Mouse (Mus musculus): ENCODE data around the gene Dchs1.
"Not testable (repeated sequence)": the region's sequence is repeated elsewhere in the genome, so short reads cannot be mapped to it uniquely, and the experiment has no call there.

The Dchs1 gene

GRCm38 (mm10) chr7:105778553-105779265 is 8.7 kb downstream of the Dchs1 start:
- DNase-seq: no peak

- DNase-seq: no peak
Measured at GRCm38 (mm10) chr7:105777797-105778552, 9.5 kb downstream of the Dchs1 start.

GRCm38 (mm10) chr7:105777316-105777715 is 10.1 kb downstream of the Dchs1 start:
- DNase-seq: no peak

- DNase-seq: no peak
Measured at GRCm38 (mm10) chr7:105776026-105776425, 11.4 kb downstream of the Dchs1 start.

GRCm38 (mm10) chr7:105774661-105775060 is 12.8 kb downstream of the Dchs1 start:
- DNase-seq: no peak

GRCm38 (mm10) chr7:105773041-105773440 is 14.4 kb downstream of the Dchs1 start:
- DNase-seq: no peak

- no peak for DNase-seq
Measured at GRCm38 (mm10) chr7:105772331-105772730, 15.1 kb downstream of the Dchs1 start.

- DNase-seq: no peak
Measured at GRCm38 (mm10) chr7:105769959-105770358, 17.5 kb downstream of the Dchs1 start.

GRCm38 (mm10) chr7:105767729-105768165 is 19.7 kb downstream of the Dchs1 start:
- no peak for DNase-seq

GRCm38 (mm10) chr7:105764331-105764730 is 23.1 kb downstream of the Dchs1 start:
- DNase-seq: no peak

GRCm38 (mm10) chr7:105762517-105763270 is 24.8 kb downstream of the Dchs1 start:
- DNase-seq: no peak

GRCm38 (mm10) chr7:105761813-105762484 is 25.5 kb downstream of the Dchs1 start:
- DNase-seq: no peak

- no peak for DNase-seq
Measured at GRCm38 (mm10) chr7:105753281-105753680, 34.2 kb downstream of the Dchs1 start.

- no peak for DNase-seq
Measured at GRCm38 (mm10) chr7:105752716-105753115, 34.7 kb downstream of the Dchs1 start.

- peak; percentile 98 for DNase-seq
Measured at GRCm38 (mm10) chr7:105751491-105752433, 35.7 kb downstream of the Dchs1 start, which contains the start of gene Tpp1. Tpp1 (minus strand) TSS chr7:105752235.

- DNase-seq: no peak
Measured at GRCm38 (mm10) chr7:105747776-105748175, 39.7 kb downstream of the Dchs1 start.

GRCm38 (mm10) chr7:105743926-105744590 is 43.4 kb downstream of the Dchs1 start, which contains the start of gene Taf10:
Taf10 (minus strand) TSS chr7:105744361.
- peak; percentile 87 for DNase-seq

GRCm38 (mm10) chr7:105743246-105743925 is 44.1 kb downstream of the Dchs1 start:
- DNase-seq: not testable (repeated sequence)

- DNase-seq: not testable (repeated sequence)
Measured at GRCm38 (mm10) chr7:105742539-105743215, 44.8 kb downstream of the Dchs1 start.

GRCm38 (mm10) chr7:105741978-105742377 is 45.5 kb downstream of the Dchs1 start:
- DNase-seq: no peak
